Mouse (Mus musculus) C2C12 (cell line): ENCODE data around the gene Foxn3. TPM values are rescaled to one million over a fixed set of nuclear protein-coding genes. Genes with fewer than 3 reads are reported as not detected.

Experiments
- H3K27me3 ChIP-seq: one replicate; pipeline ENCODE4 v1.6.1; 2011; ENCODE audit not compliant: control insufficient read depth, insufficient read depth, insufficient read length
- H3K36me3 ChIP-seq: one replicate; pipeline ENCODE4 v1.6.1; 2011; ENCODE audit not compliant: control insufficient read depth, insufficient read depth
- H3K4me3 ChIP-seq: one replicate; pipeline ENCODE4 v1.5.1; 2011; ENCODE audit warnings: mild to moderate bottlenecking, control low read depth; ENCODE audit not compliant: poor library complexity, insufficient read depth, severe bottlenecking
- H3K79me2 ChIP-seq: one replicate; pipeline ENCODE4 v1.6.1; 2011; ENCODE audit not compliant: control insufficient read depth, insufficient read depth
- H3K79me3 ChIP-seq: one replicate; pipeline ENCODE4 v1.6.1; 2011; ENCODE audit warnings: low read depth, control low read depth
- H3ac ChIP-seq: one replicate; pipeline ENCODE3; 2011; ENCODE audit warnings: low read depth; ENCODE audit not compliant: control insufficient read depth, insufficient read length
- CEBPB ChIP-seq: IDR thresholded peaks from one replicate; pipeline ENCODE4 v1.6.1; 2011; ENCODE audit warnings: low read depth, mild to moderate bottlenecking, control low read depth, moderate library complexity
- CTCF ChIP-seq: IDR thresholded peaks from one replicate; pipeline ENCODE4 v1.5.1; 2011; ENCODE audit not compliant: control insufficient read depth, insufficient read depth, insufficient read length
- FOSL1 ChIP-seq: IDR thresholded peaks from one replicate; pipeline ENCODE4 v1.8.0; 2011; ENCODE audit warnings: mild to moderate bottlenecking, low read length; ENCODE audit not compliant: poor library complexity, insufficient read depth, severe bottlenecking
- MAX ChIP-seq: IDR thresholded peaks from one replicate; pipeline ENCODE4 v1.6.1; 2011; ENCODE audit warnings: mild to moderate bottlenecking, control low read depth
- MYOD1 ChIP-seq: IDR thresholded peaks from one replicate; pipeline ENCODE4 v1.6.1; 2011; ENCODE audit warnings: low read depth; ENCODE audit not compliant: control insufficient read depth, insufficient read length
- MYOG ChIP-seq: IDR thresholded peaks from one replicate; pipeline ENCODE4 v1.6.1; 2011; ENCODE audit not compliant: control insufficient read depth, insufficient read length; ENCODE audit errors: extremely low read depth
- USF1 ChIP-seq: IDR thresholded peaks from one replicate; pipeline ENCODE4 v1.6.1; 2011; ENCODE audit warnings: low read depth, mild to moderate bottlenecking, control low read depth, moderate library complexity
- polyA plus RNA-seq: library from polyadenylated mRNA; unstranded; fragments of >200 nt; fragmentation: generic; extraction: Trizol; gene quantifications from one replicate; pipeline ENCODE4 v1.2.1, GENCODE M21; 2012; ENCODE audit warnings: missing spikeins

Foxn3 gene
- polyA plus RNA-seq, 1 experiment = 4.2 TPM

GRCm38 (mm10) chr12:99570197-99570956, 7.0 kb upstream of the Foxn3 start:
- H3K27me3 ChIP-seq = no peaks in the 10 kb centered on the region
- H3K79me3 ChIP-seq = no peaks in the 10 kb centered on the region
- H3K79me2 ChIP-seq = no peaks in the 10 kb centered on the region
- TF ChIP-seq MYOG (no peak), MAX (no peak), CTCF (no peak), FOSL1 (no peak), CEBPB (no peak), MYOD1 (no peak), USF1 (no peak)
- no peak overlapping the region for H3K4me3 ChIP-seq
- H3K36me3 ChIP-seq = no peaks in the 10 kb centered on the region
- H3ac ChIP-seq = no peak overlapping the region

GRCm38 (mm10) chr12:99565606-99566005, 2.2 kb upstream of the Foxn3 start:
- no peak overlapping the region for H3ac ChIP-seq
- TF ChIP-seq CTCF (no peak), MYOD1 (no peak), MAX (no peak), CEBPB (no peak), USF1 (no peak), FOSL1 (no peak), MYOG (no peak)

GRCm38 (mm10) chr12:99564301-99564910, 1.0 kb upstream of the Foxn3 start:
- TF ChIP-seq CEBPB (no peak), MYOD1 (no peak), MAX (no peak), USF1 (no peak), MYOG (no peak), FOSL1 (no peak), CTCF (no peak)
- Histone ChIP-seq H3ac (no peak overlapping the region), H3K36me3 (no peaks in the 10 kb centered on the region), H3K79me2 (no peaks in the 10 kb centered on the region), H3K79me3 (no peaks in the 10 kb centered on the region), H3K27me3 (no peaks in the 10 kb centered on the region), H3K4me3 (no peak overlapping the region)

More at GRCm38 (mm10) chr12:99565606-99566005, 2.2 kb upstream of the Foxn3 start:
- no peak overlapping the region for H3K4me3 ChIP-seq
- H3K27me3 ChIP-seq = no peaks in the 10 kb centered on the region
- H3K79me2 ChIP-seq = no peaks in the 10 kb centered on the region
- no peaks in the 10 kb centered on the region for H3K79me3 ChIP-seq
- no peaks in the 10 kb centered on the region for H3K36me3 ChIP-seq

DNA sequence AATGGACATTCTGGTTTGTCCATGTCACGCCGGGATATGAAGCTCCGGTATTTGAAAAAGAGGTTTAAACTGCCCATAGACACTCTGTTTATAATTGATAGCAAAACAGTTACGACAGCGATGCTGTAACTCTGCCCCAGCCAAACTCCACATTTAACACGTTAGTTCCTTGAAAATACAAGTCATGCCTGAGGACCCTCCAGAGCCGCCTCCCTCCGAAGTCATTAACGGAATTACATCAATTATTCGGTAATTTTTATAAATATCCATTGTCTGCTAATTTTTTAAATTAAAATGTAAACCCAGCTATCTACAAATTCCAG, 554 bp downstream of the Foxn3 start:
- no peak overlapping the region for H3ac ChIP-seq
- H3K4me3 ChIP-seq = peak overlapping the region; percentile 48
- no peaks in the 10 kb centered on the region for H3K27me3 ChIP-seq
- no peaks in the 10 kb centered on the region for H3K36me3 ChIP-seq
- no peak for TF ChIP-seq MYOG
- no peak for TF ChIP-seq USF1
- TF ChIP-seq MYOD1 = no peak
- no peak for TF ChIP-seq MAX
- TF ChIP-seq FOSL1 = no peak
- H3K79me2 ChIP-seq = no peaks in the 10 kb centered on the region
- no peaks in the 10 kb centered on the region for H3K79me3 ChIP-seq

DNA sequence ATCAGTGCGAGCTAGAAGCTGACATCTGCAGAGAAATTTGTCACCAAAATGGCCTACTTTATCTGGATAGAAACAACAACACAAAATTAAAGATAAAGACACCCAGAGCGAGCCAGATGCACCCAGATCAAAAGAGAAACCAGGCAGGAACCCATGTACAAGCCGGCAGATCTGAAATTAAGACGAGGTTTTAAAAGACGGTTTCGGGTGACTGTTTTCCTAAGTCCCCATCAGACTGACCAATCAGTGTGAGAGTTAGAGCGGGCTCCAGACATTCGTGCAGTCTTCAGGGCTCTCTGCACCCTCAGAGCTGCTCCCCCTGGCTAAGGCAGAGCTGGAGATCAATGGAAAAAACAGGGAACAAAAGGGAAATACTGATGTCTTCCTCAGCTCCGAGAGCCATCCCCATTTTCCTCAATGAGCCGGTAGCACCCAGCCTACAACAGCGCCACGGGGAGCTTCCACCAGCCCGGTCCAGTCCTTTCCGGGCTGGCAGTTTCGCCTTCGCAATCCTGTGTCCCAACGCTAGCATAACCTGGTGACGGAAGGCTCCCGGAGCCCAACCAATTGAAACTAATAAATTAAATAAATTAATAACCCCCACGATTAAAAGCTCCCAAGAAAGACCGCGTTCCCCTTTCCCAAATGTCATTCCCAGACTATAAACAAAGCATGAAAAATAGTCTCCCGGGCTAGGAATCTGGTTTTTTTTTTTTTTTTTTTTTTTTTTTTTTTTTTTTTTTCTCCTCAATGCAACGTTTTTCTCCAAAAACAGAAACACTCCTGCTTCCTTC, 1.1 kb downstream of the Foxn3 start:
- Histone ChIP-seq H3K27me3 (no peaks in the 10 kb centered on the region), H3K36me3 (no peaks in the 10 kb centered on the region), H3K4me3 (peak overlapping the region; percentile 48), H3ac (peak overlapping the region; percentile 70), H3K79me3 (no peaks in the 10 kb centered on the region), H3K79me2 (no peaks in the 10 kb centered on the region)
- TF ChIP-seq CTCF (no peak), MYOG (no peak), USF1 (no peak), MYOD1 (no peak), CEBPB (no peak), FOSL1 (no peak), MAX (no peak)
